Mouse (Mus musculus) forebrain, postnatal 0 days (tissue): ENCODE measurements around the gene Camta1. TPM values are rescaled to one million over a fixed set of nuclear protein-coding genes. Genes with fewer than 3 reads are reported as not detected.

Experiments used
- ATAC-seq: fragments of 200-750 bp; cut with Nextera tagmentation; 2 replicates; pipeline ENCODE4 v1.8.0; 2017; ENCODE audit warnings: mild to moderate bottlenecking, moderate library complexity
- DNase-seq: peaks from one replicate; pipeline ENCODE4 v3.0.0-alpha.2; 2015
- H3K27ac ChIP-seq: fragments of 300-500 bp; sonication (generic); 2 replicates; pipeline ENCODE4 v1.5.1; 2014; ENCODE audit warnings: low read depth, mild to moderate bottlenecking, antibody characterized with exemption, low read length, moderate library complexity, mixed read lengths
- H3K27me3 ChIP-seq: fragments of 300-500 bp; sonication (generic); 2 replicates; pipeline ENCODE4 v1.6.1; 2014; ENCODE audit warnings: mild to moderate bottlenecking, low read length, mixed read lengths; ENCODE audit not compliant: insufficient read depth
- H3K36me3 ChIP-seq: fragments of 300-500 bp; sonication (generic); 2 replicates; pipeline ENCODE4 v1.6.1; 2014; ENCODE audit warnings: mild to moderate bottlenecking, moderate library complexity; ENCODE audit not compliant: insufficient read depth
- H3K4me1 ChIP-seq: fragments of 300-500 bp; sonication (generic); 2 replicates; pipeline ENCODE4 v1.6.1; 2014; ENCODE audit warnings: antibody characterized with exemption; ENCODE audit not compliant: insufficient read depth
- H3K4me2 ChIP-seq: fragments of 300-500 bp; sonication (generic); 2 replicates; pipeline ENCODE4 v1.6.1; 2014; ENCODE audit warnings: low read depth, mild to moderate bottlenecking, moderate library complexity
- H3K4me3 ChIP-seq: fragments of 300-500 bp; sonication (generic); 2 replicates; pipeline ENCODE4 v1.5.1; 2014; ENCODE audit warnings: low read depth, low read length, mixed read lengths
- H3K9ac ChIP-seq: fragments of 300-500 bp; sonication (generic); 2 replicates; pipeline ENCODE4 v1.6.1; 2014; ENCODE audit warnings: mild to moderate bottlenecking
- H3K9me3 ChIP-seq: fragments of 300-500 bp; sonication (generic); 2 replicates; pipeline ENCODE4 v1.6.1; 2016; ENCODE audit warnings: low read length
- CTCF ChIP-seq: sonication (generic); IDR thresholded peaks from 2 replicates; pipeline ENCODE4 v1.5.1; 2016; ENCODE audit warnings: antibody characterized with exemption, control low read depth, low read depth
- WGBS: fragments of 180-500 bp; shearing (Covaris S2); extraction: QIAGEN DNeasy Blood & Tissue Kit; methylation state at CpG from one replicate; pipeline ENCODE4 v1.1.7; 2014; 5-methylcytosine and 5-hydroxymethylcytosine counted together
- polyA plus RNA-seq: library from polyadenylated mRNA; unstranded; fragments of >200 nt; fragmentation: Nextera tagmentation; extraction: Ambion mirVana; gene quantifications from 2 replicates; pipeline ENCODE4 v1.2.1, GENCODE M21; 2015
- total RNA-seq: library from RNA; depleted of rRNA; stranded (reverse); fragments of >200 nt; gene quantifications from 2 replicates; pipeline ENCODE4 v1.2.3, GENCODE M21; 2014

Camta1 gene
- total and polyA plus RNA-seq, 2 experiments from 2014 or later, result 87.4 to 131 TPM

GRCm38 (mm10) chr4:151813711-151814110, 48.0 kb downstream of the Camta1 start:
- Histone ChIP-seq H3K4me3 (no peak overlapping the region), H3K9me3 (no peaks in the 10 kb centered on the region), H3K4me2 (no peak overlapping the region), H3K27me3 (no peaks in the 10 kb centered on the region), H3K4me1 (no peaks in the 10 kb centered on the region), H3K36me3 (no peaks in the 10 kb centered on the region), H3K27ac (no peak overlapping the region), H3K9ac (no peak overlapping the region)
- no peak for TF ChIP-seq CTCF
- DNase-seq, result no peak
- ATAC-seq, result no peak
- WGBS, result 95% methylated on average over 4 of the region's 4 CpGs

- Histone ChIP-seq H3K27me3 (no peaks in the 10 kb centered on the region), H3K4me1 (no peaks in the 10 kb centered on the region), H3K4me3 (no peak overlapping the region), H3K27ac (no peak overlapping the region), H3K9ac (no peak overlapping the region), H3K4me2 (no peak overlapping the region), H3K36me3 (no peaks in the 10 kb centered on the region), H3K9me3 (no peaks in the 10 kb centered on the region)
- TF ChIP-seq CTCF, result no peak
- no peak for DNase-seq
- WGBS, result 89% methylated on average over 4 of the region's 4 CpGs
- no peak for ATAC-seq
These were observed 56.0 kb downstream of the Camta1 start for GRCm38 (mm10) chr4:151805685-151806084.

GRCm38 (mm10) chr4:151805046-151805445, 56.6 kb downstream of the Camta1 start:
- H3K4me3 ChIP-seq, result no peak overlapping the region
- H3K9me3 ChIP-seq, result no peaks in the 10 kb centered on the region
- H3K9ac ChIP-seq, result no peak overlapping the region
- no peak for TF ChIP-seq CTCF
- no peaks in the 10 kb centered on the region for H3K36me3 ChIP-seq
- no peak for DNase-seq
- H3K27me3 ChIP-seq, result no peaks in the 10 kb centered on the region
- no peak overlapping the region for H3K27ac ChIP-seq
- ATAC-seq, result no peak
- H3K4me1 ChIP-seq, result no peaks in the 10 kb centered on the region
- WGBS, result 90% methylated on average over 6 of the region's 6 CpGs
- no peak overlapping the region for H3K4me2 ChIP-seq

GRCm38 (mm10) chr4:151804208-151804607, 57.5 kb downstream of the Camta1 start:
- H3K27me3 ChIP-seq, result no peaks in the 10 kb centered on the region
- no peak for TF ChIP-seq CTCF
- DNase-seq, result no peak
- H3K4me1 ChIP-seq, result no peaks in the 10 kb centered on the region
- no peak overlapping the region for H3K9ac ChIP-seq
- H3K36me3 ChIP-seq, result no peaks in the 10 kb centered on the region
- no peak for ATAC-seq
- WGBS, result 92% methylated on average over 2 of the region's 2 CpGs
- H3K4me3 ChIP-seq, result no peak overlapping the region
- H3K9me3 ChIP-seq, result no peaks in the 10 kb centered on the region
- no peak overlapping the region for H3K4me2 ChIP-seq
- no peak overlapping the region for H3K27ac ChIP-seq

GRCm38 (mm10) chr4:151798630-151799029, 63.0 kb downstream of the Camta1 start:
- 75% methylated on average over 2 of the region's 2 CpGs for WGBS
- no peaks in the 10 kb centered on the region for H3K27me3 ChIP-seq
- ATAC-seq, result no peak
- H3K4me1 ChIP-seq, result no peaks in the 10 kb centered on the region
- DNase-seq, result no peak
- H3K9ac ChIP-seq, result no peak overlapping the region
- no peak for TF ChIP-seq CTCF
- H3K36me3 ChIP-seq, result no peaks in the 10 kb centered on the region
- no peak overlapping the region for H3K27ac ChIP-seq
- H3K9me3 ChIP-seq, result no peaks in the 10 kb centered on the region
- H3K4me3 ChIP-seq, result no peak overlapping the region
- no peak overlapping the region for H3K4me2 ChIP-seq

GRCm38 (mm10) chr4:151793694-151794093, 68.0 kb downstream of the Camta1 start:
- H3K27ac ChIP-seq, result no peak overlapping the region
- TF ChIP-seq CTCF, result no peak
- no peak overlapping the region for H3K4me2 ChIP-seq
- DNase-seq, result no peak
- H3K4me3 ChIP-seq, result no peak overlapping the region
- H3K9ac ChIP-seq, result no peak overlapping the region
- H3K27me3 ChIP-seq, result no peaks in the 10 kb centered on the region
- ATAC-seq, result no peak
- no peaks in the 10 kb centered on the region for H3K4me1 ChIP-seq
- no peaks in the 10 kb centered on the region for H3K9me3 ChIP-seq
- H3K36me3 ChIP-seq, result no peaks in the 10 kb centered on the region; the same call in 1 of the 2 replicates
- 66% methylated on average over 5 of the region's 5 CpGs for WGBS

GRCm38 (mm10) chr4:151786946-151787705, 74.5 kb downstream of the Camta1 start:
- no peaks in the 10 kb centered on the region for H3K27me3 ChIP-seq
- no peaks in the 10 kb centered on the region for H3K9me3 ChIP-seq
- no peak overlapping the region for H3K4me2 ChIP-seq
- no peak overlapping the region for H3K4me3 ChIP-seq
- H3K36me3 ChIP-seq, result no peaks in the 10 kb centered on the region; the same call in 1 of the 2 replicates
- no peak for TF ChIP-seq CTCF
- DNase-seq (no peak), ATAC-seq (no peak)
- no peak overlapping the region for H3K27ac ChIP-seq
- no peak overlapping the region for H3K9ac ChIP-seq
- H3K4me1 ChIP-seq, result no peaks in the 10 kb centered on the region
- 79% methylated on average over 16 of the region's 16 CpGs for WGBS
